Mouse (Mus musculus): ENCODE measurements around the gene Klk9. TPM values are rescaled to one million over a fixed set of nuclear protein-coding genes. Genes with fewer than 3 reads are reported as not detected.
A peak's percentile ranks its signal among the peaks of the same experiment; 100 is the strongest.

Gene Klk9
- polyA plus RNA-seq, 1 experiment = not detected

DNA sequence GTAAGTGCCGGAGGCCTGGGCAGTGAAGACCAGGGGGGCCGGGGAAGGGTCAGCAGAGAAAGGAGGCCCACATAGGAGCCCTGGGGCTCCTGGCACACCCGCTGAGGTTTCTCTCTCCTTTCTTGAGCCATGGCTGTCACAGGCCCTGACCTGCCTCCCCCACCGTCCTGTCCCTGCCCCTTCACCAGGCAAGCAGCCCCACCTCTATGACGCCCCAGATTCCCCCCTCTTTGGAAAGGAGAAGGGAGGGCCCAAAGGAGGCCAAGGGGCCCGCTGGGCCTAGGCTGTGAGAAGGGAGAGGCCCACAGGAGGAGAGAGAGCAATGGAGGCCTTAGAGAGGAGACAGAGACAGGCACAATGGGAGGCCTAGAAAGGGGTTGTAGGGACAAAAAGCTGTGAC is 16.9 kb upstream of the Klk9 start:
- H3K27ac ChIP-seq (ENCODE audit: insufficient read depth, low read length) = no peak overlapping the region
- 0 out of 2 replicates have a peak, but pooled peaks cover under 1% of the 10 kb centered on the region for H3K4me1 ChIP-seq (ENCODE audit: control insufficient read depth, insufficient read depth, low read length)
- no peak for TF ChIP-seq CTCF (IDR thresholded peaks at IDR 0.05; ENCODE audit: borderline replicate concordance, insufficient read depth, low read length)
- TF ChIP-seq POLR2A (IDR thresholded peaks at IDR 0.05; ENCODE audit: low read depth, low read length) = no peak
- H3K4me3 ChIP-seq (ENCODE audit: insufficient read depth, low read length) = no peak overlapping the region

- Histone ChIP-seq H3K4me3 (ENCODE audit: insufficient read depth, low read length) (no peak overlapping the region), H3K4me1 (ENCODE audit: control insufficient read depth, insufficient read depth, low read length) (peaks cover 7% of the 10 kb centered on the region), H3K27ac (ENCODE audit: insufficient read depth, low read length) (no peak overlapping the region)
- TF ChIP-seq POLR2A (IDR thresholded peaks at IDR 0.05; ENCODE audit: low read depth, low read length) (no peak), CTCF (IDR thresholded peaks at IDR 0.05; ENCODE audit: borderline replicate concordance, insufficient read depth, low read length) (no peak)
Measured at GRCm38 (mm10) chr7:43775311-43776057, 16.2 kb upstream of the Klk9 start.

- peaks cover 8% of the 10 kb centered on the region for H3K4me1 ChIP-seq (ENCODE audit: control insufficient read depth, insufficient read depth, low read length)
- H3K4me3 ChIP-seq (ENCODE audit: insufficient read depth, low read length) = no peak overlapping the region
- TF ChIP-seq CTCF (IDR thresholded peaks at IDR 0.05; ENCODE audit: borderline replicate concordance, insufficient read depth, low read length) (no peak), POLR2A (IDR thresholded peaks at IDR 0.05; ENCODE audit: low read depth, low read length) (no peak)
- no peak overlapping the region for H3K27ac ChIP-seq (ENCODE audit: insufficient read depth, low read length)
Measured at GRCm38 (mm10) chr7:43776506-43776905, 15.2 kb upstream of the Klk9 start.

DNA sequence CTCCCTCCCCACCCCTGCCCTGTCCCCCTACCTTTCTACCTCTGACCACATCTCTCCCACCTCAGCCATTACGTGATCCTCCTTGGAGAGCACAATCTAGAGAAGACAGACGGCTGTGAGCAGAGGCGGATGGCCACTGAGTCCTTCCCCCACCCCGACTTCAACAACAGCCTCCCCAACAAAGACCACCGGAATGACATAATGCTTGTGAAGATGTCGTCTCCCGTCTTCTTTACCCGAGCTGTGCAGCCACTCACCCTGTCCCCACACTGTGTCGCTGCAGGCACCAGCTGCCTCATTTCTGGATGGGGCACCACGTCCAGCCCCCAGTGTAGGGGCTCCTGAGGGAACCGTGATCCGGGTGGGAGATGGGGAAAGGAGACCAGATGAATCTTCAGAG is 14.3 kb upstream of the Klk9 start:
- Histone ChIP-seq H3K4me1 (ENCODE audit: control insufficient read depth, insufficient read depth, low read length) (peaks cover 8% of the 10 kb centered on the region), H3K4me3 (ENCODE audit: insufficient read depth, low read length) (no peak overlapping the region), H3K27ac (ENCODE audit: insufficient read depth, low read length) (no peak overlapping the region)
- TF ChIP-seq POLR2A (IDR thresholded peaks at IDR 0.05; ENCODE audit: low read depth, low read length) (no peak), CTCF (IDR thresholded peaks at IDR 0.05; ENCODE audit: borderline replicate concordance, insufficient read depth, low read length) (no peak)

GRCm38 (mm10) chr7:43778176-43778970 is 13.3 kb upstream of the Klk9 start:
- no peak overlapping the region for H3K4me3 ChIP-seq (ENCODE audit: insufficient read depth, low read length)
- peaks cover 8% of the 10 kb centered on the region for H3K4me1 ChIP-seq (ENCODE audit: control insufficient read depth, insufficient read depth, low read length)
- no peak for TF ChIP-seq CTCF (IDR thresholded peaks at IDR 0.05; ENCODE audit: borderline replicate concordance, insufficient read depth, low read length)
- no peak overlapping the region for H3K27ac ChIP-seq (ENCODE audit: insufficient read depth, low read length)

GRCm38 (mm10) chr7:43780241-43780640 is 11.4 kb upstream of the Klk9 start:
- Histone ChIP-seq H3K4me3 (ENCODE audit: insufficient read depth, low read length) (no peak overlapping the region), H3K4me1 (ENCODE audit: control insufficient read depth, insufficient read depth, low read length) (peaks cover 8% of the 10 kb centered on the region), H3K27ac (ENCODE audit: insufficient read depth, low read length) (no peak overlapping the region)
- TF ChIP-seq CTCF (IDR thresholded peaks at IDR 0.05; ENCODE audit: borderline replicate concordance, insufficient read depth, low read length) = no peak
- no peak for TF ChIP-seq POLR2A (IDR thresholded peaks at IDR 0.05; ENCODE audit: low read depth, low read length)

DNA sequence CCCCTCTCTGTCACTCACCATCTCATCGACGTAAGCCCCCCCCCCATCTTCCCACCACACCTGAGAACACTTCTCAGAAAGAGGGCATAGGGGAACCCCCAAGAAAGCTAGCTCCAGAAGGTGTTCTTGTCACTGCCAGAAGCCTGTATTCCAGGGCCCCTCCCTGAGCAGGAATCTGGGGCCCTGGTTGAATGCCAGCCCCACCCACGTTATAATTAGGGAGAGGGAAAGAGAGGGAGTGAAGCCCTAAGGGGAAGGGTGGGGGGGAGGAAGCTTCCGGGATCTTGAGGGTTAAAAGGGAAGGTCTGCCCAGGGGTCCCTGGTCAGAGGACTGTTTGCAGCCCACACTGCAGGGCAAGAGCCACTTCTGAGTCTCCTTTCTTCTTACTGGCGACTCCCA is 10.9 kb upstream of the Klk9 start, which contains the start of gene Klk10:
Gene Klk10, plus strand, starts transcription at position 290 of the 400 bp plus-strand sequence.
- no peak within 1 kb of the TSS for H3K4me3 ChIP-seq (ENCODE audit: insufficient read depth, low read length)
- H3K4me1 ChIP-seq (ENCODE audit: control insufficient read depth, insufficient read depth, low read length) = peaks cover 8% of the 10 kb centered on the region
- TF ChIP-seq POLR2A (IDR thresholded peaks at IDR 0.05; ENCODE audit: low read depth, low read length) = no peak
- TF ChIP-seq CTCF (IDR thresholded peaks at IDR 0.05; ENCODE audit: borderline replicate concordance, insufficient read depth, low read length) = no peak
- no peak within 1 kb of the TSS for H3K27ac ChIP-seq (ENCODE audit: insufficient read depth, low read length)

GRCm38 (mm10) chr7:43781541-43781940 is 10.2 kb upstream of the Klk9 start:
- TF ChIP-seq CTCF (IDR thresholded peaks at IDR 0.05; ENCODE audit: borderline replicate concordance, insufficient read depth, low read length) (no peak), POLR2A (IDR thresholded peaks at IDR 0.05; ENCODE audit: low read depth, low read length) (no peak)
- H3K27ac ChIP-seq (ENCODE audit: insufficient read depth, low read length) = no peak overlapping the region
- H3K4me1 ChIP-seq (ENCODE audit: control insufficient read depth, insufficient read depth, low read length) = peaks cover 8% of the 10 kb centered on the region
- no peak overlapping the region for H3K4me3 ChIP-seq (ENCODE audit: insufficient read depth, low read length)

GRCm38 (mm10) chr7:43782275-43783265 is 9.1 kb upstream of the Klk9 start:
- no peak overlapping the region for H3K27ac ChIP-seq (ENCODE audit: insufficient read depth, low read length)
- H3K4me3 ChIP-seq (ENCODE audit: insufficient read depth, low read length) = no peak overlapping the region
- H3K4me1 ChIP-seq (ENCODE audit: control insufficient read depth, insufficient read depth, low read length) = peaks cover 11% of the 10 kb centered on the region
- no peak for TF ChIP-seq POLR2A (IDR thresholded peaks at IDR 0.05; ENCODE audit: low read depth, low read length)
- peak; percentile 71; the same call in 1 of the 2 replicates for TF ChIP-seq CTCF (IDR thresholded peaks at IDR 0.05; ENCODE audit: borderline replicate concordance, insufficient read depth, low read length)
